Mouse (Mus musculus) ovary, adult 10 weeks (tissue): ENCODE measurements around the gene Zfp560. TPM values are rescaled to one million over a fixed set of nuclear protein-coding genes. Genes with fewer than 3 reads are reported as not detected.

Experiments used
- polyA plus RNA-seq: library from polyadenylated mRNA; stranded (reverse); fragments of 350-450 nt; fragmentation: Illumina TruSeq; extraction: RNeasy Lipid Tissue Mini Kit (QIAGEN cat#74804); gene quantifications from one replicate; pipeline ENCODE4 v1.2.3, GENCODE M21; 2014

The Zfp560 gene
- polyA plus RNA-seq = 32.7 TPM

GRCm38 (mm10) chr9:20384532-20385342 is at the start of gene Zfp560:
Zfp560 (minus strand) TSS chr9:20385177.

GRCm38 (mm10) chr9:20335994-20336393 is 49.0 kb downstream of the Zfp560 start, which contains the start of gene Olfr18:
Olfr18 (minus strand) TSS chr9:20336094.

GRCm38 (mm10) chr9:20298232-20298631 is 86.7 kb downstream of the Zfp560 start, which contains the start of gene Olfr873:
Olfr873 (plus strand) TSS chr9:20298532.

Other genes starting within 250 kb of the Zfp560 start
- not detected for gene Olfr870, start 211.1 kb downstream of the Zfp560 start, polyA plus RNA-seq
- not detected for gene Olfr871, start 173.0 kb downstream of the Zfp560 start, polyA plus RNA-seq
- not detected for gene Olfr872, start 148.1 kb downstream of the Zfp560 start, polyA plus RNA-seq
- gene Olfr39, start 102.8 kb downstream of the Zfp560 start, polyA plus RNA-seq = not detected
- not detected for gene Olfr873, start 86.6 kb downstream of the Zfp560 start, polyA plus RNA-seq
- gene Olfr18, start 49.1 kb downstream of the Zfp560 start, polyA plus RNA-seq = not detected
- 63.8 TPM for gene Zfp26, start 75.0 kb upstream of the Zfp560 start, polyA plus RNA-seq
- gene Zfp426, start 107.6 kb upstream of the Zfp560 start, polyA plus RNA-seq = 89.9 TPM
- gene Zfp266, start 136.2 kb upstream of the Zfp560 start, polyA plus RNA-seq = 197 TPM
- 30.4 TPM for gene Zfp846, start 196.1 kb upstream of the Zfp560 start, polyA plus RNA-seq